Comparison of ENCODE assay signal across 13 mouse cellular contexts in the genomic region with DNA sequence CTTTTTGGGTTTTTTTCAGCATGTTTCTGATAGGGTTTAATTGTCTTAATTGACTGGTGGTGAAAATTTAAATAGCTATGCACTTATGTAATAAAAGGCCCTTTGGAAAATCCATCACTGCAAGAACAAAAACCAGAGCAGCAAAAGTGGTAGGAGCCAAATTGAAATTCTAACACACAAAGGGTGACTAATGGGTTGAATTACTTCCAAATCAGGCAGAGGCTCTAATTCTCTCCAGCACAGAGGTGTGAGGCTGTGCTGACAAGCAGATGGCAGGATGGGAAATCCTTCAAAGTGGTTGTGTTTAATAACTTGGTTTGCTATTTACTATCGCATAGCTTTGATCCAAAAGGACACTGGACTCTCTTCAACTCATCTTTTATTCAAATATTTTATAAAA.
A peak's percentile ranks its signal among the peaks of the same experiment; 100 is the strongest.
DNase-seq lines count a peak whose midpoint lies in the region; ATAC-seq lines count a peak whose summit lies in the region.
"Had no signal": no experiment of that assay in that cellular context is flagged by ENCODE, and none has a peak within 500 bp of the region (broad histone marks: within the 10 kb centered on the region; RNA-seq: fewer than 3 reads in every experiment).

No protein-coding gene starts in this region.

- peak; percentile 3 for DNase-seq in cerebellum, adult 11-12 months
- DNase-seq in cerebellum, postnatal 4 days (ENCODE audit: low spot score in 2 of 2), result no peak
- DNase-seq in layer of hippocampus, adult 11-12 months (ENCODE audit: low spot score), result peak; percentile 21
- no peak for DNase-seq in layer of hippocampus, postnatal 10 days (ENCODE audit: low spot score in 2 of 2)
- peak; percentile 80 for DNase-seq in Muller cell, postnatal 12 days (ENCODE audit: inconsistent ontology term)
- peak; percentile 45 for DNase-seq in layer of hippocampus, adult 9-10 months (ENCODE audit: low spot score)
- DNase-seq in gastrocnemius, postnatal 14 days, result no peak
- DNase-seq: heart, adult 11 months; kidney, adult 8-10 months; kidney, postnatal 4 days; thymus, postnatal 25 days had no signal

- H3K36me3 ChIP-seq in heart, embryonic 11.5 days (ENCODE audit: control insufficient read depth, insufficient read depth, low read length), result no peaks in the 10 kb centered on the region

- intact Hi-C loops in gastrocnemius, postnatal 14 days (cut with DNase I; ENCODE audit: low total_unique reads), result no loop called here

- no peak for ATAC-seq in heart, embryonic 11.5 days (replicated peaks; ENCODE audit: insufficient number of reproducible peaks, low FRiP score, low TSS enrichment)

- H3K27ac ChIP-seq in heart, embryonic 11.5 days (ENCODE audit: low read depth, low read length), result no peak overlapping the region

- H3K27me3 ChIP-seq in heart, embryonic 11.5 days (ENCODE audit: control insufficient read depth, insufficient read depth, low read length), result no peaks in the 10 kb centered on the region
- H3K27me3 ChIP-seq: CH12.LX had no signal

- no peak overlapping the region for H3K9ac ChIP-seq in heart, embryonic 11.5 days (ENCODE audit: low read depth, low read length)

- H3K4me1 ChIP-seq in heart, embryonic 11.5 days (ENCODE audit: control insufficient read depth, insufficient read depth, low read length), result no peaks in the 10 kb centered on the region

- H3K9me3 ChIP-seq in heart, embryonic 11.5 days (replicated peaks; ENCODE audit: control insufficient read depth, low read length), result no peaks in the 10 kb centered on the region

- no peak overlapping the region for H3K4me3 ChIP-seq in heart, embryonic 11.5 days (ENCODE audit: low read depth, low read length)

- H3K4me2 ChIP-seq in heart, embryonic 11.5 days, result no peak overlapping the region

- WGBS in heart, embryonic 11.5 days (ENCODE audit: insufficient replicate concordance), result 86% methylated on average over 1 of the region's 1 CpGs

Comparison
In these comparisons a context has a peak if more than half of its experiments do, and no peak if none do; other contexts are left out.
1. DNase-seq: peak in cerebellum, adult 11-12 months (single experiment), layer of hippocampus, adult 11-12 months (single experiment), Muller cell, postnatal 12 days (single experiment) and layer of hippocampus, adult 9-10 months (single experiment); none in cerebellum, postnatal 4 days (0 of 2), layer of hippocampus, postnatal 10 days (0 of 2) and gastrocnemius, postnatal 14 days (single experiment).